26 mouse cellular contexts compared by ENCODE assay signal in the genomic region with DNA sequence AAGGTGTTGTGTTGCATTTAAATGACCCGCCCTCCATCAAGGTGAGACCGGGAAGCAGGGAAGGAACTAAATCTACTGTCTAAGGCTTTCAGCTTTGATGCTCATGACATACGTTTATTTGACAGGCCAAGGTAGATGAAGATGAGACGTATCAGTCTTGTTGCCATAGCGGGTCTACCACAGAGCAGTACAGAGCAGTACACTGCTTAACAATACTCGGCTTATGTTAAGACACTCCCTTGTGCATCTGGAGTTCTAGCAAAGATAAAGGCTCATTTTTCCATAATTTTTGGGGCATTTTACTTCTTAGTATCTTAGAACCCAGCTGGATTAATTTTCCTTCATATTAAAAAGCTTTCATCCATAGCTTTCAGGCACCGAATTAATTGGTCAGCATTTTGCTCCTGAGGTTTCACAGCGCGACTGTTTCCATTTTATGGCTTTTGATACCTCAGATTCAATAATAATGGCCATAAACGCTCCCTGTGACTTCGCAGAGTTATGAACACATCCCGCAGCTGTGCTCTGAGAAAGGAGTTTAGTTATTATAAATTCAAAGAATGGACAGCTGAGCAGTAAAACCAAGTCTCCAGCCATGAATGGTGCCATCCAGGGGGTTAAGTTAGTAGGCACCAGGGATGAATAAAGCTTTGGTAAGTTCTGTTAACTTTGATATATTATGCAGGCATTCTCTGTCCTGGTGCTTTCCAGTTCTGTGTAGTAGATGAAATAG.
DNase-seq lines count a peak whose midpoint lies in the region; ATAC-seq and TF ChIP-seq lines count a peak whose summit lies in the region.
"Had no signal": no experiment of that assay in that cellular context is flagged by ENCODE, and none has a peak within 500 bp of the region (broad histone marks: within the 10 kb centered on the region; RNA-seq: fewer than 3 reads in every experiment).

No protein-coding gene starts in this region.

- no peak overlapping the region for H3K9ac ChIP-seq in limb, embryonic 13.5 days
- H3K9ac ChIP-seq in limb, embryonic 14.5 days (ENCODE audit: low read depth, low read length, severe bottlenecking), result no peak overlapping the region
- H3K9ac ChIP-seq in neural tube, embryonic 14.5 days (replicated peaks; ENCODE audit: low read depth, low read length), result no peak overlapping the region
- H3K9ac ChIP-seq: embryonic facial prominence, embryonic 12.5 days; forebrain, embryonic 12.5 days had no signal

- no peak overlapping the region for H3K4me3 ChIP-seq in limb, embryonic 13.5 days
- H3K4me3 ChIP-seq in limb, embryonic 10.5 days, result no peak overlapping the region
- no peak overlapping the region for H3K4me3 ChIP-seq in limb, embryonic 14.5 days (replicated peaks; ENCODE audit: low read length)
- no peak overlapping the region for H3K4me3 ChIP-seq in neural tube, embryonic 14.5 days (ENCODE audit: low read depth, low read length)
- H3K4me3 ChIP-seq: embryonic facial prominence, embryonic 10.5 days; embryonic facial prominence, embryonic 12.5 days; erythroblast, embryonic 14.5 days; forebrain, embryonic 10.5 days; forebrain, embryonic 12.5 days had no signal

- H3K9me3 ChIP-seq in limb, embryonic 13.5 days, result no peaks in the 10 kb centered on the region
- no peaks in the 10 kb centered on the region for H3K9me3 ChIP-seq in limb, embryonic 10.5 days (replicated peaks)
- H3K9me3 ChIP-seq in limb, embryonic 14.5 days (ENCODE audit: control insufficient read depth, low read length), result no peaks in the 10 kb centered on the region
- no peaks in the 10 kb centered on the region for H3K9me3 ChIP-seq in neural tube, embryonic 14.5 days (ENCODE audit: control insufficient read depth, low read length)
- H3K9me3 ChIP-seq: embryonic facial prominence, embryonic 10.5 days; embryonic facial prominence, embryonic 12.5 days; forebrain, embryonic 10.5 days; forebrain, embryonic 12.5 days had no signal

- no peak for TF ChIP-seq POLR2A in limb, embryonic 14.5 days (IDR thresholded peaks at IDR 0.05; ENCODE audit: borderline replicate concordance, extremely low read depth, insufficient read depth, insufficient read length)

- ATAC-seq in limb, embryonic 13.5 days (ENCODE audit: low FRiP score, low read depth), result peak; percentile 44; the same call in 1 of the 2 replicates
- ATAC-seq in limb, embryonic 14.5 days (ENCODE audit: low FRiP score, low read depth), result no peak
- peak; percentile 64 for ATAC-seq in neural tube, embryonic 14.5 days (ENCODE audit: low read depth)
- ATAC-seq in erythroblast, adult 5-6 weeks (replicated peaks; ENCODE audit: low FRiP score, poor library complexity, severe bottlenecking), result no peak
- ATAC-seq: activated CD4-positive, CD25-positive, alpha-beta regulatory T cell, adult 4 months; CD4-positive, CD25-positive, alpha-beta regulatory T cell, adult 4 months; forebrain, embryonic 14.5 days; forebrain, embryonic 16.5 days; Patski had no signal

- no peak for DNase-seq in limb, embryonic 10.5 days (ENCODE audit: low spot score)
- peak; percentile 18 for DNase-seq in limb, embryonic 14.5 days (ENCODE audit: low spot score)
- no peak for DNase-seq in right cerebral cortex, postnatal 36 days (ENCODE audit: low spot score in 2 of 2)
- DNase-seq: adrenal gland, adult 8-10 months; adrenal gland, postnatal 14 days; adrenal gland, postnatal 36 days; B cell, adult 2 months; cerebellum, adult 11-12 months; cerebellum, adult 2 months; cerebellum, adult 9-10 months; cerebellum, postnatal 10 days; cerebellum, postnatal 25 days had no signal

- no peak overlapping the region for H3K27ac ChIP-seq in limb, embryonic 13.5 days
- H3K27ac ChIP-seq in limb, embryonic 10.5 days, result no peak overlapping the region
- no peak overlapping the region for H3K27ac ChIP-seq in limb, embryonic 14.5 days (replicated peaks; ENCODE audit: low read depth, low read length)
- H3K27ac ChIP-seq in neural tube, embryonic 14.5 days (ENCODE audit: low read depth, low read length), result no peak overlapping the region; the same call in 1 of the 2 replicates
- H3K27ac ChIP-seq: embryonic facial prominence, embryonic 10.5 days; embryonic facial prominence, embryonic 12.5 days; forebrain, embryonic 10.5 days; forebrain, embryonic 12.5 days had no signal

- H3K27me3 ChIP-seq in limb, embryonic 13.5 days, result no peaks in the 10 kb centered on the region
- no peaks in the 10 kb centered on the region for H3K27me3 ChIP-seq in limb, embryonic 10.5 days (ENCODE audit: low read depth, poor library complexity, severe bottlenecking)
- H3K27me3 ChIP-seq in limb, embryonic 14.5 days (ENCODE audit: control insufficient read depth, insufficient read depth, low read length), result no peaks in the 10 kb centered on the region
- no peaks in the 10 kb centered on the region for H3K27me3 ChIP-seq in neural tube, embryonic 14.5 days (ENCODE audit: control insufficient read depth, insufficient read depth, low read length)
- H3K27me3 ChIP-seq: embryonic facial prominence, embryonic 12.5 days; forebrain, embryonic 12.5 days had no signal

- H3K36me3 ChIP-seq in limb, embryonic 13.5 days, result no peaks in the 10 kb centered on the region
- H3K36me3 ChIP-seq in limb, embryonic 10.5 days, result no peaks in the 10 kb centered on the region
- H3K36me3 ChIP-seq in limb, embryonic 14.5 days (ENCODE audit: control insufficient read depth, insufficient read depth, low read length), result no peaks in the 10 kb centered on the region
- no peaks in the 10 kb centered on the region for H3K36me3 ChIP-seq in neural tube, embryonic 14.5 days (ENCODE audit: control insufficient read depth, insufficient read depth, low read length)
- H3K36me3 ChIP-seq: embryonic facial prominence, embryonic 10.5 days; embryonic facial prominence, embryonic 12.5 days; forebrain, embryonic 10.5 days; forebrain, embryonic 12.5 days; G1E had no signal

- WGBS in limb, embryonic 13.5 days, result 73% methylated on average over 12 of the region's 12 CpGs
- WGBS in limb, embryonic 10.5 days, result 92% methylated on average over 12 of the region's 12 CpGs
- WGBS in limb, embryonic 14.5 days, result 61% methylated on average over 12 of the region's 12 CpGs
- WGBS in neural tube, embryonic 14.5 days, result 37% methylated on average over 12 of the region's 12 CpGs

- no peaks in the 10 kb centered on the region for H3K4me1 ChIP-seq in limb, embryonic 13.5 days
- no peaks in the 10 kb centered on the region for H3K4me1 ChIP-seq in limb, embryonic 10.5 days
- H3K4me1 ChIP-seq in limb, embryonic 14.5 days (ENCODE audit: control insufficient read depth, insufficient read depth, low read length), result no peaks in the 10 kb centered on the region
- H3K4me1 ChIP-seq in neural tube, embryonic 14.5 days (ENCODE audit: control insufficient read depth, insufficient read depth, low read length), result peaks cover 4% of the 10 kb centered on the region; the same call in 1 of the 2 replicates
- H3K4me1 ChIP-seq: embryonic facial prominence, embryonic 12.5 days; forebrain, embryonic 10.5 days had no signal

- H3K4me2 ChIP-seq in limb, embryonic 13.5 days (replicated peaks), result no peak overlapping the region
- H3K4me2 ChIP-seq in limb, embryonic 14.5 days (replicated peaks; ENCODE audit: low read depth, low read length, severe bottlenecking), result no peak overlapping the region
- no peak overlapping the region for H3K4me2 ChIP-seq in neural tube, embryonic 14.5 days (ENCODE audit: low read depth, low read length)
- H3K4me2 ChIP-seq: embryonic facial prominence, embryonic 12.5 days; forebrain, embryonic 12.5 days had no signal

Comparison
In these comparisons a context has a peak if more than half of its experiments do, and no peak if none do; other contexts are left out.
1. ATAC-seq: peak in limb, embryonic 13.5 days (single experiment) and neural tube, embryonic 14.5 days (single experiment); none in limb, embryonic 14.5 days (single experiment) and erythroblast, adult 5-6 weeks (single experiment).